Mouse (Mus musculus) midbrain, postnatal 0 days (tissue): Measurements from ENCODE around the gene Ubald1. TPM values are rescaled to one million over a fixed set of nuclear protein-coding genes. Genes with fewer than 3 reads are reported as not detected.
A peak's percentile ranks its signal among the peaks of the same experiment; 100 is the strongest.

Experiments used
- ATAC-seq: fragments of 200-750 bp; cut with Nextera tagmentation; 2 replicates; pipeline ENCODE4 v1.8.0; 2017; ENCODE audit warnings: moderate number of reproducible peaks, mild to moderate bottlenecking, moderate TSS enrichment, moderate library complexity; ENCODE audit not compliant: low FRiP score
- DNase-seq: peaks from one replicate; pipeline ENCODE4 v3.0.0-alpha.2; 2015; ENCODE audit warnings: low spot score
- H3K27ac ChIP-seq: fragments of 300-500 bp; sonication (generic); 2 replicates; pipeline ENCODE4 v1.5.1; 2014; ENCODE audit warnings: low read depth, mild to moderate bottlenecking, low read length, mixed read lengths
- H3K27me3 ChIP-seq: fragments of 300-500 bp; sonication (generic); 2 replicates; pipeline ENCODE4 v1.6.1; 2014; ENCODE audit warnings: low read length, control low read depth, mixed read lengths; ENCODE audit not compliant: insufficient read depth
- H3K36me3 ChIP-seq: fragments of 300-500 bp; sonication (generic); 2 replicates; pipeline ENCODE4 v1.6.1; 2014; ENCODE audit warnings: low read length, control low read depth, mixed read lengths; ENCODE audit not compliant: insufficient read depth
- H3K4me1 ChIP-seq: fragments of 300-500 bp; sonication (generic); 2 replicates; pipeline ENCODE4 v1.6.1; 2014; ENCODE audit warnings: mild to moderate bottlenecking, control low read depth, antibody characterized with exemption, low read length, mixed read lengths; ENCODE audit not compliant: insufficient read depth
- H3K4me2 ChIP-seq: fragments of 300-500 bp; sonication (generic); 2 replicates; pipeline ENCODE4 v1.6.1; 2014; ENCODE audit warnings: low read depth, mild to moderate bottlenecking, low read length, mixed read lengths; ENCODE audit not compliant: poor library complexity, severe bottlenecking
- H3K4me3 ChIP-seq: fragments of 300-500 bp; sonication (generic); 2 replicates; pipeline ENCODE4 v1.5.1; 2014; ENCODE audit warnings: low read depth, mild to moderate bottlenecking, low read length, moderate library complexity
- H3K9ac ChIP-seq: fragments of 300-500 bp; sonication (generic); replicated peaks from 2 replicates; pipeline ENCODE4 v1.6.1; 2014; ENCODE audit warnings: mild to moderate bottlenecking, low read length, moderate library complexity, mixed read lengths; ENCODE audit not compliant: poor library complexity, severe bottlenecking
- H3K9me3 ChIP-seq: fragments of 300-500 bp; sonication (generic); 2 replicates; pipeline ENCODE4 v1.6.1; 2016; ENCODE audit warnings: low read length, control low read depth
- CTCF ChIP-seq: IDR thresholded peaks from 2 replicates; pipeline ENCODE4 v1.5.1; 2016; ENCODE audit warnings: antibody characterized with exemption, mild to moderate bottlenecking
- WGBS: fragments of 180-500 bp; shearing (Covaris S2); extraction: QIAGEN DNeasy Blood & Tissue Kit; methylation state at CpG from one replicate; pipeline ENCODE4 v1.1.7; 2014; 5-methylcytosine and 5-hydroxymethylcytosine counted together
- polyA plus RNA-seq: library from polyadenylated mRNA; unstranded; fragments of >200 nt; fragmentation: Nextera tagmentation; extraction: Ambion mirVana; gene quantifications from 2 replicates; pipeline ENCODE4 v1.2.1, GENCODE M21; 2015
- total RNA-seq: library from RNA; depleted of rRNA; stranded (reverse); fragments of >200 nt; gene quantifications from 2 replicates; pipeline ENCODE4 v1.2.3, GENCODE M21; 2014

The Ubald1 gene
- total and polyA plus RNA-seq, 2 experiments from 2014 or later: 35.0 to 79.9 TPM

DNA sequence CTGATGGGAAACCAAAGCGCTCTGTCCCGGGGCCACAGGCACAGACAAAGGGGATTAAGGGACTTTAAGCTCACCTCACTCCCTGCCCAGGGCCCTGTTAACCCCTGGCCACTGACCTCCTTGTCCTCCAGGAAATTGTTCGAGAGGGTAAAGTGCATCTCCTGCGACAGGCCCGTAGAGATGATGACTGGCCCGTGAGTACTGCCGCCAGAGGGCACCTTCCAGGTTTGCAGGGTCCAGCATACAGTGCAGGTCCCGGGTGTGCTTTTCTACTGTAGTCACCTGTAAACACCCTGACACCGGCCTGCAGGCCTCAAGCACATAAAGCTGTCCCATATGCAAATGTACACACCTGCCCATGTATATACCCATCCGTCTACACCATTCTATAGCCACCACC, 18.7 kb downstream of the Ubald1 start:
- peak; percentile 30; the same call in 1 of the 2 replicates for TF ChIP-seq CTCF
- H3K27me3 ChIP-seq: no peaks in the 10 kb centered on the region
- no peaks in the 10 kb centered on the region for H3K36me3 ChIP-seq
- no peak for ATAC-seq
- H3K27ac ChIP-seq: no peak overlapping the region
- no peak overlapping the region for H3K4me2 ChIP-seq
- H3K4me1 ChIP-seq: no peaks in the 10 kb centered on the region
- WGBS: 42% methylated on average over 10 of the region's 10 CpGs
- H3K9me3 ChIP-seq: no peaks in the 10 kb centered on the region
- DNase-seq: no peak
- H3K4me3 ChIP-seq: no peak overlapping the region
- no peak overlapping the region for H3K9ac ChIP-seq

DNA sequence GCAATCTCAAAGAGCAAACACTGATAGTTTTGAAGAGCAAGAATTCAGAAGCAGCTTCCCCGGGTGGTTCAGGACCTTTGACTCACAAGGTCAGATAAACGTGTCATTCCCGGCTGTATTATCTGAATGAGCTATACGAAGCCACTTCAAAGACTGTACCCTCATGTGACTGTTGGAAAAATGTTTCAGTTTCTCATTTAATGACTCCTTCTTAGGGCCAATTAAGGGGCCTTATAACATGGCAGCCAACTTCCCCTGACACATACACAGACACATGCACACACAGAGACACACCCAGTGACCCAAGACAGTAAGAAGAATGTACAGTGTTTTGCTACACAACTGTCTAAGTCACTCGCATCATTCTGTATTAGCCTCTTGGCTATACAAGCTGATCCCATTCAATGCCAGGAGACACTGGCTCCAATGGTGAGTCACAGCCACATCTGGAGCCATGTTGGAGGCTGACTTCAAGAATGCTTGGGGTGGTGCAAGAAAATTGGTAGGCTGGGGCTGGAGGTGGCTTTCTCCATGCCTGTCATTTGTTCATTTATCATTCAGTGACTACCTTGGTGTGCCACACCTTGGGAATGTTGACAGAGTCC, 25.0 kb downstream of the Ubald1 start:
- Histone ChIP-seq H3K4me3 (no peak overlapping the region), H3K9ac (no peak overlapping the region), H3K27me3 (no peaks in the 10 kb centered on the region), H3K9me3 (no peaks in the 10 kb centered on the region), H3K4me2 (no peak overlapping the region), H3K36me3 (no peaks in the 10 kb centered on the region), H3K27ac (no peak overlapping the region), H3K4me1 (no peaks in the 10 kb centered on the region)
- no peak for TF ChIP-seq CTCF
- DNase-seq (no peak), ATAC-seq (no peak)
- 75% methylated on average over 5 of the region's 5 CpGs for WGBS

DNA sequence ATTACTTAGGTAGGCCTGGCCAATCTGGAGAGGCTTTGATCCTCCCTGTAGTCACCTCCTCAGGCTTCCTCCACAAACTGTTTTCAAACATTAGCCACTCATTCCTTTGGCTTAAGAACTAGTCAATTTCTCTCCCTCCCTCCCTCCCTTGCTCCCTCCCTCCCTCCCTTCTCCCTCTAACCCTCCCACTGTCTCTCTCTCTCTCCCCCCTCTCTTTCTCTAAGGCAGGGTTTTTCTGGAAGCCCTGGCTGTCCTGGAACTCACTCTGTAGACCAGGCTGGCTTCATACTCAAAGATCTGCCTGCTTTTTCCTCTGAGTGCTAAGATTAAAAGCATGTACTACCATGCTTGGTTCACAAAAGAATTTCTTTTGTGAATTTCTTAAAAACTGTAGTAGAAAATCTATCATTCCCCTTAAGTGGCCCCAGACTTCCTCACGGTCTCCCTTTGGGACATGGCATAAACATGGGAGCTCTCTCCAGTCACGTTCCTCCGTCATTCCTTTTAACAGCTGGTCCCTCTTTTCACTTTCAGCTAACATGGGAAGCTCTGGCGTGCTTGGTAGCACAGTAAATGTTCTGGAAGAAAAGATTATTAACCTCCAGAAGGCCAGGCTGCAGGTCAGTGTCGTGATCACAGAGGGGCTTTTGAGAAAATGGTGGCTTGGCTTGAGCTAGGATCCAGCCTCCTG, 29.0 kb downstream of the Ubald1 start:
- no peak overlapping the region for H3K4me2 ChIP-seq
- H3K9me3 ChIP-seq: no peaks in the 10 kb centered on the region
- ATAC-seq: no peak
- no peaks in the 10 kb centered on the region for H3K36me3 ChIP-seq
- no peak for TF ChIP-seq CTCF
- H3K9ac ChIP-seq: no peak overlapping the region
- H3K27ac ChIP-seq: no peak overlapping the region
- no peak overlapping the region for H3K4me3 ChIP-seq
- DNase-seq: no peak
- no peaks in the 10 kb centered on the region for H3K27me3 ChIP-seq
- H3K4me1 ChIP-seq: no peaks in the 10 kb centered on the region
- 63% methylated on average over 5 of the region's 5 CpGs for WGBS

DNA sequence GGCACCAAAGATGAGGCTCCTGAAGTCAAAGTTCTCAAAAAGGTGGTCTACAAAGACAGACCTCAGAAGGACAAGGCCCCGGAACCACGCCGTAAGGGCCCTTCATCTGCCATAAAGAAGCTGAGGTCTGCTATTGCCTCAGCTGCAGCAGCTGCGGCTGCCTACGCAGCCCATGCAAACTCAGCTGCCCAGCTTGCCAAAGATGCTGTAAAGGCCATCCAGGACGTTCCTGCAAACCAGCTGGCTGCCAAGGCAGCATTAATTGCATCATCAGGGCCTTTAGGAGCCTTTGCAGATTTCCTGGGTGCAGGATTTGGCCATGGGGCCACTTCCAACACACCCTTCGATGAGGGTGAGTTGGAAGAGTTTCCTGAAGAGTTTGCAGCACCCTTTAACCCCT, 29.8 kb downstream of the Ubald1 start:
- DNase-seq (no peak), ATAC-seq (no peak)
- H3K9me3 ChIP-seq: no peaks in the 10 kb centered on the region
- 77% methylated on average over 7 of the region's 7 CpGs for WGBS
- no peak for TF ChIP-seq CTCF
- H3K4me3 ChIP-seq: no peak overlapping the region
- no peaks in the 10 kb centered on the region for H3K27me3 ChIP-seq
- H3K4me1 ChIP-seq: no peaks in the 10 kb centered on the region
- H3K27ac ChIP-seq: no peak overlapping the region
- H3K36me3 ChIP-seq: no peaks in the 10 kb centered on the region
- H3K9ac ChIP-seq: no peak overlapping the region
- no peak overlapping the region for H3K4me2 ChIP-seq

DNA sequence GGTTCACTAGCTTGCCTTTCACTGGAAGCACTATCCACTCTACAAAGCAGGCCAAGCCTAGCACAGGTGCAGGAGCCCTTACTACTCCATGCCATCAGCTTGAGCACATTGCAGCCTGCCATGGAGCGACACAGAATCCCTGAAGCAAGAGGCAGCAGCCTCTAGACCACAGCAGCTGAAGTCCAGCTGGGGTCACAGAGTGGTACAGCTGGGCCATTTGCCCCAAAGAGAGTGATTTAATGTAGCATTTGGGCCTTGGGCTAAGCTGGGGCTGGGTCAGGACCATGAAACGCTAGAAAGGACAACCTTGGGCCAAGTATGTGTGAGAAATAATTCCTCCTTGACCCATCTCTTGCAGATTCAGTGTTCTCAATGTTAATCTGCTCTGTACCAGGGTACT, 32.0 kb downstream of the Ubald1 start:
- Histone ChIP-seq H3K4me2 (no peak overlapping the region), H3K9me3 (no peaks in the 10 kb centered on the region), H3K27ac (no peak overlapping the region), H3K36me3 (no peaks in the 10 kb centered on the region), H3K27me3 (no peaks in the 10 kb centered on the region), H3K4me3 (no peak overlapping the region), H3K4me1 (no peaks in the 10 kb centered on the region), H3K9ac (no peak overlapping the region)
- WGBS: 76% methylated on average over 2 of the region's 2 CpGs
- no peak for DNase-seq
- no peak for ATAC-seq
- TF ChIP-seq CTCF: no peak

DNA sequence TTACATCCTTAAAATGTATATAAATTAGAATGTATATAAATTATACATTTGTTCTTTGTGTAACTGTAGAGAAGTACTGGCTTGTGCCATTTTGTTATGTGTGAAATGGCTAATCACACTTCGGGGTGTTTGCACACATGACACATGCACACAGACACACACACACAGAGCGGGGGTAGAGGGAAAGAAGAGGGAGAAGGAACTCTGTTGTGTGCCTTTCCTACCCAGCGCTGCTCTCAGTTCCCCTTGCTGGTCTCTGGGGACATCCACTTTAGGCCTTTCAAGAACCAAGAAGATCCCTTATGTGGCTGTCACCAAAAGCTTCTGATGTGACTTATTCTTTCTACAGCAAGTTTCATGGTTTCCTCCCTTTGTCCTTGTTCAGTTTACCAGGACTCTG, 33.1 kb downstream of the Ubald1 start:
- ATAC-seq (no peak), DNase-seq (no peak)
- Histone ChIP-seq H3K27ac (no peak overlapping the region), H3K9ac (no peak overlapping the region), H3K4me1 (no peaks in the 10 kb centered on the region), H3K4me2 (no peak overlapping the region), H3K4me3 (no peak overlapping the region), H3K36me3 (no peaks in the 10 kb centered on the region), H3K27me3 (no peaks in the 10 kb centered on the region), H3K9me3 (no peaks in the 10 kb centered on the region)
- 87% methylated on average over 3 of the region's 3 CpGs for WGBS
- no peak for TF ChIP-seq CTCF
